Mouse (Mus musculus): ENCODE data around the gene Usp28.
"Not testable (repeated sequence)": the region's sequence is repeated elsewhere in the genome, so short reads cannot be mapped to it uniquely, and the experiment has no call there.

Gene Usp28

DNA sequence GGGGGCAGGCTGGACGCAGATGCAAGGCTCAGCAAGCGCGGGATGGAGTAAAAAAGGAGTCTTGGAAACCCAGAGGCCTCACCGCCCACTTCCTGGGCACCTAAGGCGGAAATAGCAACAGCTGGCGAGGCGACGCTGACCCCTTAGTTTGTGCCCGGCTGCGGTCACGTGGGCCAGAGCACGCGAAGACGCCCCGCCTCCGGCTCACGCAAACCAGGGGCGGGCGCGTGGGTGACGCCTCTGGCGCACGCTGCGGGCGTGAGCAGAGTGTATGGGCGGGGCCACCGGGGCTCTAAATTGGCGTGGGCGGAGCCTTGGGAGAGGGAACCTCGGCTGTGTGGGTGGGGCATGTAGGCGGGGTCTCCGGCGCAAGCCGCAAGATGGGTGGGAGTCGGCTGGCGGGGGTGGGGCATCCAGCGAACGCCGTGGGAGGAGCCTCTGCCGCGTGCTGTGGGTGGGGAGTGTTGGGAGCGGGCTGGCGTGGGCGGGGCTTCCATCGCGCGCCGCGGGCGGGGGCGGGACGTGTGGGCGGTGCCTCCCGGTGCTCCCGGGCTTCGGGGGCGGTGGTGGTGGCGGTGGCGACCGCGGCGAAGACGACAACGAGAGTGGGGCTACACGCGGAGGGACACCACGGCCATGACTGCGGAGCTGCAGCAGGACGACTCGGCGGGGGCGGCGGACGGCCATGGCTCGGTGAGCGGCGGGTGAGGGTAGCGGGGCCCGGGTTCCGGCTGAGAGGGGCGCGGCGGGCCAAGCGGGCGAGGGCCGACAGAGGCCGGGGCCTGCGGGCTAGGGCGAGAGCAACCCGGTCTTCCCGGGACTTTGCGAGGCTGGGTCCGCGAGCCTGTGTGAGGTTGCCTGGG, at the start of gene Usp28:
Usp28 (plus strand) TSS at position 531 of the 863 bp plus-strand sequence.
- peak; percentile 94 for DNase-seq (ENCODE audit: low read depth)

DNA sequence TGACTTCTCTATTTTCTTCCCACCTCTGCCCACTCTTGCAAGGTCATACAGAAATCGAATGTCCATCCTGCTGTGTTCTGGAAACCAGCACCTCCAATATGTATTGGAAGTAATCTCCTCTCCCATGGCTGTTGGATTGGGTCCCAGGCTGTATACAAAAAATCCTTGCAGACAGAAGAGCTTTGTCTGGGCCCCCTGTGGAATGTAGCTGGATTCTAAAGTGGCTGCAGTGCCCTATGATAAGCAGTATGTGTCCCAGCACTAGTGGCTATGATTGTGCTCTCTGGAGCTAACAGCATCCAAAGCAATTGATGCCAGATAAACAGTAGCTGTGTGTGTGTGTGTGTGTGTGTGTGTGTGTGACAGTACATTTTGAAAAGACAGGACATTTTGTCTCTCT, 42.8 kb upstream of the Usp28 start:
- DNase-seq (ENCODE audit: low read depth), result no peak

DNA sequence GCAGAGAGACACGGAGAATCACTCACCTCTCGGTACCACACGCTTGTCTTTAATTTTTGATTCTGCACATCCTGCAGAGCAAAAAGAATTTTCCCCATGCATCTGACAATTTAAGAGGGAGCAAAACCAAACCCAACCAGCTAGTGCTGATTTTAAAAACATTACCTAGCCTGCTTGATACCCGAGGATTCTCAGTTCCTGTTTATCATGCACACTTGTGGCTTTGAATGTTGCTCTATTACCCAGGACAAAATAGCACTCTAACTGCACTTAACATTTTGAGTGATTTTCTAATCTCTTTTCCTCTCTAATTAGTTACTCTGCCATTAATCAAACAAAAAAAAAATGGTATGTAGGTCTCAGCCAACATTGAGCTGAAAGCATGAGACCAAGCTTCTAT, 37.6 kb upstream of the Usp28 start:
- no peak for DNase-seq (ENCODE audit: low read depth)

DNA sequence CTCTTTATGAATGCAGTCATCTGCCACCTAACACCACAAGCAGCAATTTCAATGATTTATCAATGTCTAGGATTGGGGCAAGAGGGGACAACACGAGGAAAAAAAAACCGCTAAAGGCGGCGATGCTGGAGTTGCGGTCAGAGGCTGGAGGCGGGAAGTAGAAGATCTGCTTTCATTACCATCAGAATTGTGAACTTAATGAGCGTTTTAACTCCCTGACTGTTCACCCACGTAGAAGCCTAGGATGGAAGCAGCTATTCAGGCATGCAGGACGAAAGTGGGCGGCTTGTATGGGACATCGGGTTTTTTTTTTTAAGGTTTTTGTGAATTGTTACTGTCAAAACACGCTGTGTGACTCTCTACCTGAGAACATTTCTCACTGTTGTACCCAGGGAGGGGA, 23.9 kb upstream of the Usp28 start:
- DNase-seq (ENCODE audit: low read depth), result no peak

DNA sequence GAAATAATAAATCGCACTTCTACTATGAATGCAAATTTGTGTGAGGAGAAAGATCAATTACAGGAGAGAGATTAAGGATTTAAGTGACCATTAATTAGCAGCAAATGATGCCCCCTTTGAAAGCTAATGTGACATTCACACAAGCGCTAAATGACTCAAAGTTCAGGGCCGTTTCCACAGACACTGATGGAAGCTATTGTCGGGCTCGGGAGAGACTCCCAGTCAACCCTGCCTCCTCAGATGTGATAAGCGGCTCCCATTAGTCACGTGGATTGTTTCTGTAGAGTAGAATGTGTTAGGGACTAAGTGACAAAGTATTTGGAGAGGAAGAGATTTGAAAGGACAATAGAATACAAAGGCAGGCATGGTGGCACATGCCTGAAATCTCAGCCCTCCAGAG, 23.0 kb upstream of the Usp28 start:
- no peak for DNase-seq (ENCODE audit: low read depth)

DNA sequence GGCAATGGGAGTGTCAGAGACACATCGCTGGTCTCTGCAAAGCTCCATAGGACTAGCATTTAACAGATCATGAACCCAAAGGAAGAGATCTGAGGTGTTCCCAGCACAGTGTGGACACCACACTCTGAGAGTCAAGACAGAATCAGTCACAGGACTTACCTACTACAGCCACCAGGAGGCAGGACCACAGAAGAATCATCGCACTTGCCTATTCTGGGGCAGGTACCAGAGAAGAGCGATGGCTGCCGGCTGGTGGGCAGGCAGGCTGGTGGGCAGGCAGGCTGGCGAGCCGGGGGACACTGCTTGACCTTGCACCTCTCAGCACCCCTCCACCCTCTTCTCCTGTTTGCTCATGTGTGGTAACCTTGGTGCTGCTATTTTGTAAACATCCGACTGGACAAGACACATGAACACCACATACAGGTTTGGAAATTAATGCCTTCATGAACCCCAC, 20.6 kb upstream of the Usp28 start, which contains the start of gene Htr3b:
Htr3b (minus strand) TSS at position 404 of the 454 bp plus-strand sequence.
- DNase-seq (ENCODE audit: low read depth), result no peak

DNA sequence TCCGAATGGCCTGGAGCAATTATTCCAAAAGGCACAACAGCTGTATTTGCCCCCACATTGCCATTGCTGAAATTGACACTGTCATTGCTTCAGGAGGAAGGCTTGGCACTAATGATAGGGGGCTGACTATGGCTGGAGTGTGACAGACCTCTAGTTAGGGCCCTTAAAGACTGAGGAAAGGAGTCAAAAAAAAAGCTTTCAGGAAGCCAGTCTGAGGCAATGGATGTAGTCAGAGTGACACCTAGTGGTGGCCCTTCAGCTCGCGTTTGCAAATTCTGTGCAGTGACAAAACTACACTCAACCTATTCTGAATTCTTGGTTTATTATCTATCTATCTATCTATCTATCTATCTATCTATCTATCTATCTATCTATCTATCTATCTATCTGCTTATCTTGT, 12.7 kb upstream of the Usp28 start:
- no peak for DNase-seq (ENCODE audit: low read depth)

DNA sequence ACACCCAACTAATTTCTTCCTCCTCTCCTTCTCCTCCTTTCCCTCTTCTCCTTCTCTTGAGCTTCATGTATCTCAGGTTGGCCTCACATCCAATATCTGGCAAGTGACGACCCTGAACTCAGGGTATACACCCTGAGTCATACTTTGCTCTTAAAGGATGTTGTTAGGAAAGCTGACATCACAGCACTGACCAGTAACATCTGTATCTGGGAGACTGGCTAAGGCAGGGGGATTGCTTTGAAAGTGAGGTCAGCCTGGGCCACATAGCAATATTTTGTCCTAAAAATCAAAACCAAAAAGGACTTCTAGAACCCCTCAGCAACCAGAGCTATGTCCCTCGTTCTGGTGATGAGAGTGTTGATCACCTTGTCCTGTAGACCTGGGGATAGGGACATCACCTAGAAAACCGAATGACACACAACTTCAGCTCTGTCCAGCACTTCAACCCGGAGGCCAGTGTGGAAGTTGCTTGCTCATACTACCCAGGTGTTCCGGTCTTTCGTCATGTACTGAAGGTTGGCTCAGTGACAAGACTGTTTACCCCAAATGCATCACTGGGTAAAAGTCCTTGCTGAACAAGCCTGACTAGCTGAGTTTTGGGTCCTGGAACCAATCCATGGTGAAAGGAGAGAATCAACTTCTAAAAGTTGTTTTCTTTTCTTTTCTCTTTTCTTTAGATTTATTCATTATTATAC, 8.4 kb upstream of the Usp28 start:
- no peak for DNase-seq (ENCODE audit: low read depth)

DNA sequence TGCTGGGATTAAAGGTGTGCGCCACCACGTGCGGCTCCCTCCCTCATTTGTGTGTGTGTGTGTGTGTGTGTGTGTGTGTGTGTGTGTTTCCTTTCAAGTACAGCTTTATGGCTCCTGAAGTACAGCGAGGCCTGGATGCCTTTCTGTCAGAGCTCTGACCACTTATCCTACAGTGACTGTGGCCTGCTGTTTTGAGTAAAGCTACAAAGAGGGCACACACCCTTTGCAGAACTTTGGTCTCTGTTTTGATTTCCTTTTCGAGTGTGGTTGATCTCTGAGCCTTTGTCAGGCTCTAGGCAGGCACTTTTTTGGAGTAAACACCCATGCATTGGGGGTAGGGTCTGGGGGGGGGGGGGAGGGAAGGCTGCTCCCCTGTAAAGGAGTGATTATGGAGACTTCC, 4.8 kb upstream of the Usp28 start:
- DNase-seq (ENCODE audit: low read depth), result no peak

DNA sequence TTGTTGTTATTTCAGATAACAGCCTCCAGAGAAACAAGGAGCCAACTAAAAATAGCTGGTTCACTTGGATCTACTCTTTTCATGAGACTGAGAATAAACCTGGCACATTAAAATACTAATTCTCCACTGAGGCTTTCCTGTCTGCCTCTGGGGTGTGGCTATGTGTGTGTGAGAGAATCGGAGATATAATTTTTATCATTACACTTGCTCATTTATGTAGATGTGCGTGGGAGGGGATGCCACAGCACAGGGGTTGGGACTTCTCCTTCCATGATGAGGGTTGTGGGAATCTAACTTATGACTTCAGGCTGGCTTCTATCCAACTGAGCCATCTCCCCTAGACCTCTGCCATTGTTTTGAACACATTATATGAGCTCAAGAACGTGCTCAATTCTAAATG, 4.4 kb upstream of the Usp28 start:
- no peak for DNase-seq (ENCODE audit: low read depth)

DNA sequence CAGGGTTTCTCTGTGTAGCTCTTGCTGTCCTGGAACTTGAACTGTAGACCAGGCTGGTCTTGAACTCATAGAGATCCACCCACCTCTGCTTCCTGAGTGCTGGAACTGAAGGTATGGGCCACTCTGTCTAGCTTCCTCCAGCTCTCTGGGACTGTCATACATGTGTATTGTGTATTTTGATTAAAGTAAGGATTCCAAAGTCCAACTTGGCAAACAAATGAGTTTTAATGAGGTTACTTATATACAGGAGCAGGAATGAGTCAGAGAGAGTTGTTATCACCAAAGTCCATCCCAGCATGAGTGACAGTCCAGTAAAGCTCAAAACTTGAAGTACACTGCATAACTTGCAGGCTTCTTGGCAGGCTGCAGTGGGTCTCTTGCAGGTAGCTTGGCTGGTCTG, 3.3 kb upstream of the Usp28 start:
- DNase-seq (ENCODE audit: low read depth), result no peak

DNA sequence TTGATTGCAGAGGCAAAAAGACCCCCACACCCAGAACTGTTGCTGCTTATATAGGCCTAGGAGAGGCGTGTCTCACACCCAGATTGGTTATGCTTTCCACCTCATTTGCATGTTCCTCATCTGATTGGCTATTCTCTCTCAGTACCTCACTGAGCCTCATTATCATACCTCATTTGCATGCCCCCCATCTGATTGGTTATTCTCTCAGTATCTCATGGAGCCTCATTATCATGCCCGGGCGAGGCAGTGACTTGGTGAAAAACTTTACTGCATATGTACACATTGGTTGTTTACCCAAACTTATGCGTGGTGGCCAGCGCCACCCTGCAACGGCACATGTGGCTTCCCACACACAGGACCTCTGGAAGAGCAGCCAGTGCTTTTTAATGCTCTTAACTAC, 1.4 kb upstream of the Usp28 start:
- not testable (repeated sequence) for DNase-seq (ENCODE audit: low read depth)

DNA sequence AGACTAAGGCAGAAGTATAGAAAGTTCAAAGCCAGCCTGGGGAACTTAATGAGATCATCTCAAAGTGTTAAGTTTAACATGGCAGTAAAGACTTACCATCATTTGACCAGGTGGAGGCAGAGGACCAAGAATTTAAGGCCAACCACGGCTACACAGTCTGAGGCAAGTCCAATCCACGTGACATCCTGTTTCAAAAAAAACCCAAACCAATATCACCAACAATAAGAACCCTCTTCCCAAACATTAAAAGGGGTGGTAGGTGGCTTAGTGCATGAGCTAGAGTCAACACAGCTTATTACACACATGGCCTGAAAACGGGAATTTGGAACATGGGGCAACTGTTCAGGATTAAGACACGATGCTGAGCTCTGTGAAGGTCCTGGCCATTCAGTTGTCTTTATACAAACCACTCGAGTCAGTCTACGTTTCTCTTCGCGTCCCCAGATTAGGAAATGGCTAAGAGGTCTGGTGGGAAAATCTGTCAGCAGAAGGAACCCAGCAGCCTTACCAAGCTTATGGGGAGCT, 793 bp upstream of the Usp28 start:
- no peak for DNase-seq (ENCODE audit: low read depth)

DNA sequence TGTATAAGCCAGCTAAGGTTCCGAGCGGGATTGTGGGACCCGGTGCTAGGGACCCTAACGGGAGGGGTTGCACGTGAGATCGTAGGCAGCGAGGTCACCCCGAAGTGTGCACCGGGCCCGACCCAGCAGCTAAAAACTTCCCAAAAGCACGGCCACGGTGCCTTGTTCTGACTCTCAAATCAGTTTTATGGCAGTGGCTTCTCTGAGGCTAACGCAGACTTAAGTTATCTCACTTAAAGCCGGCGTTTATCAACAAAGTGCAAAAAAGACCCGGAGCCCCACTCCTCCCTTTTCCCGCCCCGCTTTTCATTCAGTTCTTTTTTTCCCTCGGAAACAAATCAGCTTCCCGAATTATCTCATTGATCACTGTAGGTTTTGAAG, 523 bp downstream of the Usp28 start:
- DNase-seq (ENCODE audit: low read depth), result no peak

DNA sequence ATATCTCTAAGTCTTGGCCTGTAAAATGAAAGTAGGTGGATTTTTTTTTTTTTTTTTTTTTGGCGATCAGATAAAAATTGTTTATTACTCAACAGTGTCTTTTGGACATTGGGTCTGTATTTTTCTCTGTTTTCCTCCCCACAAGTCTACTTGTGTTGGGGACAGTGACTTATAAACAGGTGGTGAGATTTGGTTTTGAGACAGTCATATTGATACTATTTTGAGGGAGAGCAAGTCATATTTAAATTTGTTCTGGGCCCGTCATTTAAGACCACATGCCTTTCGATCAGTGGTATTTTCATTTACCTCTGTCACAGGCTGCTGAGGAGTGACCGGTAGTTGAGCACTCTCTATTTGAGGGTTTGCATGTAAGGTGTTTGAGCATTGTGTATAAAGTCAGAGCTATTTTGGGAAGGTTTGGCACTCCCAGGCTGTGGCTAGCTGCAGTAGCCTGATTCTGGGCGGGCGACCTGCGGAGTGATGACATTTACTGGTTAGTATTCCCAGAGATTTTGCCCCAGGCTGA, 1.5 kb downstream of the Usp28 start:
- DNase-seq (ENCODE audit: low read depth), result no peak

DNA sequence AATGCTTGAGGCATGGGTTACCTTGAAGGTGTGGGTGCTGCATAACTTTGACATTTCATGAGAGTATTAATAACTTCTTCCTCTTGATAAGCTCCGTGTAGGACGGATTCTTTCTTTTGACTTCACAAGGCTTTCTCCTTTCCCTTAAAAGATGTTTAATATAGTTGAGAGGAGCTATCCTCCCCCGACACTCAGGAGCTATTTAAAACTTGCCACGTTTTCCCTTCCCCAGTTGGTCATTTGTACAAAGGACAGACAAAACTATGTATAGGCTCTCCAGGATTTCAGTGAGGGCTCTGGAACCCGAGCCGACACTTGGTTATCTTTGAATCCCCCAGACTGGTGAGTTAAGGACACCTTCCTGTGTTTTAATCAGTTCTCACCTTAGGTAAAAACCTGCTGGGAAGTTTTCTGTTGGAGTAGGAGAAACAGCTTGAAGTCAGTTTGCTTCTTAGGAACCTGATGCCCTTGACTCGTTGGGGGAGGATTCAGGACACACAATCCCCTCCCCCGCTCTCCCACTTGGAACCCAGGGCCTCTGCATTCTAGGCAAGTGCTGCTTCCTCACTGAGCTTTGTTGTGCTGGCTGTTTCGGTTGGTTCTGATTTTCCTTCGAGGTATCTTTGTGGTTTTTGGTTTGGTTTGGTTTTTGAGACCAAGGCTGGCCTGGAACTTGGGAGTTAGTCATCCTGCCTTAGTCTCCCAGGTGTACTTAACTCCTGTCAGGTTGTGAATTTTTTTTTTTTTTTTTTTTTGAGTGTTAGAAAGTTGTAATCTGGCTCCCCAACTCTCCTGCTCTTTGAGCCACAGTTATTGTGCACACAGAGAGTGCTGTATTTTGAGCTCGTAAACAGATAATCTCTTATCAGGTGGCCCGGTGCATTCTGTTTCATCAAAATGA, 2.3 kb downstream of the Usp28 start:
- no peak for DNase-seq (ENCODE audit: low read depth)

DNA sequence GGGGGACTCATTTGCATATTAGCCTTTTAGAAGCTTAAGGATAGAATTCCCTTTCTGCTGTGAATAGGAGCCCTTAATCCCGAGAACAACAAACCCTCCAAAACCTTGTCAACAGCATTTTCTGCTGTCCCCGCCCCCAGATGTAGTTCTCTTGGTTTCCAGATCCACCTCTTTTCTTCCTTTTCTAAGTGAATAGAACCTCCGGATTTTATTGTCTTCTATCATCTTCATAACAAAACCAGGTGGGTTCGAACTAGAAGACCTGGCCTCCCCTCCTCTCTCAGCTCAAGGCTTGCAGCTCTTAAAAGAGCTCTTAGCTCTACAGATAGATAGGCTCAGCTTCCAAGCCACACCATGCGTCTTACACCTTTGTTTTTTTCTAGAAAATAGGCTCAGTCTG, 6.5 kb downstream of the Usp28 start:
- DNase-seq (ENCODE audit: low read depth), result no peak

DNA sequence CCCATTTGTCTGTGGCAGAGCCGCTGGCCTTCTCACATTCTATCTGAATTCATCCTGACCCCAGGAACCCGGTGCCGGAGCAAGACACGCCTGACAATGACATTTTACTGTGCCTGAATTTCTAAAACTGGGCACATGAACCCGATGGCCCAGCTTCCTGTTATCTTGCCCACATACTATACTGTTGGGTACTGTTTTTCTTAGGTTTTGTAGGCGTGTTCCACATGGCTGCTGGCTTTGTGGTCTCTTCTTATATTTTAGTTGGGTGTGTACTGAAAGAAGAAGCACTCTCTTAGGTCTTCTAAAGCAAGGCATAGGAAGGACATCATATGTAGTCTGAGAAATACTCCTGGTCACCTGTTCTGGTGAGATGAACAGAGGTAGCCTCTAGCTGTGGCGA, 9.6 kb downstream of the Usp28 start:
- DNase-seq (ENCODE audit: low read depth), result no peak

DNA sequence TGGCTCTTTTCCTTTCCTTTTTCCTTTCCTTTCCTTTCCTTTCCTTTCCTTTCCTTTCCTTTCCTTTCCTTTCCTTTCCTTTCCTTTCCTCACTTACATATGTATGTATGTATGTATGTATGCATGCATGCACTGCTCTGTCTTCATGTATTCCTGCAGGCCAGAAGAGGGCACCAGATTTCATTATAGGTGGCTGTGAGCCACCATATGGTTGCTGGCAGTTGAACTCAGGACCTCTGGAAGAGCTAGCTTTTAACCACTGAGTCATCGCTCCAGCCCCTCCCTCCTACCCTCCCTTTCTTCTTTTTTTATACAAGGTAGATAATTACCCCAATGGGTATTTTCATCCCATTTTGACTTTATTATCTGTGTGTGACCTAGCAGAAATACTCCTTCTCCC, 10.6 kb downstream of the Usp28 start:
- DNase-seq (ENCODE audit: low read depth), result no peak

DNA sequence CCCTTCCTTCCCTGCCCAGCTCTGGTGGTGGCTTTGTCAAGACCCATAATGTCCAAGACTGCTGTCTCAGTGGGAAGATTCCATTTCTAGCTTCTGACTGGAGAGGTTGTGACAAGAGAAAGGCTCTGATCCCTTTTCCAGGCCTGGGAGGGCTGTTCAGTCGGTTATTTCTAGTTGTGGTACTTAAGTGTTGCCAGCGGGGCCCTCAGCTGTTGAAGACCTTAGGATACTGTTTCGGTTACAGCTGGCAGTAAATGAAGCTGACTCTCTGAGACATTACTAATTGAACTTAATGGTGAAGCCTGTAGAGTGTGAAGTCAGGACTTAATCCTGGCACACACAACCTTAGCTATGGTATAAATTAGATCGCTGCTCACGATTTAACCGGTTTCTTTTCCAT, 14.1 kb downstream of the Usp28 start:
- no peak for DNase-seq (ENCODE audit: low read depth)

DNA sequence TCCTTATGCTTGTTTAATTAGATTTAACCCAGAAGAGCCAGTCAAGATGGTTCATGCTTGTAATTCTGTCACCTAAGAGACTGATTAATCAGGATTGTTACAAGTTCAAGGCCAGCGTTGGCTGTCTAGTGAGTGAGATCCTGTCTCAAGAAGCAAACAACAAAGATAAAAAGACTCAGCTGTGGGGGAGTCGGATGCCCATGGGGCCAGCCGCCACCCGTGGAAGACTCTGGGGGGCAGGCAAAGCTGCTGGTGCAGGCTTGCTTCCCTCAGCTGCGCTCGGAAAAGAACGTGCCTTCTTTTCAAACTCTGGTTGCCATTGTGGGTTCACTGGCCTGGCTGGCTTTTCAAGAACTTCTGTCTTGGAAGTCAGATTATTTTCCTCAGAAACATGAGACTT, 30.6 kb downstream of the Usp28 start:
- no peak for DNase-seq (ENCODE audit: low read depth)

DNA sequence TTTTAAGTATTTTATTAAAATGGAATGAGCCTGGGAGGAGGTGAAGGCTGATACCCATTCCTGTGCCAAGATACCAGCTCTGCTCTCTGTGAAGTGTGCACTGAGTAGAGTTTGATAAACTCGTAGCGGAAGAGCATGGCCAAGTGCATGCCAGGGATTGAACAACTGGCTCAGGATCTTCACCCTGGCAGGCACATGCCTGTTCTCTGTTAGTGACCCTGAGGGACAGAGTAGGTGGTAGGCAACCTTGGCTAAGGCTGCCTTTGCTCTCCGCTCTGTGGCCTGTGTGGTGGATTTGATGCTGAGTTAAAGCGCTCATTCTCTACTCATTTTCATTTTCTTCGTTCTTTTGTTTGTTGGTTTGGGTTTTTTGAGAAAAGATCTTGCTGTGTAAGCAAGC, 36.1 kb downstream of the Usp28 start:
- DNase-seq (ENCODE audit: low read depth), result no peak

All from c-Kit-positive CD71-positive TER-119-negative erythroid progenitor cells, embryonic 14.5 days (primary cell).